10 mouse cellular contexts compared by ENCODE assay signal in genomic region chr19:41290952-41291619, GRCm38 (mm10). TPM values are rescaled to one million over a fixed set of nuclear protein-coding genes. Genes with fewer than 3 reads are reported as not detected.
DNase-seq lines count a peak whose midpoint lies in the region; ATAC-seq and TF ChIP-seq lines count a peak whose summit lies in the region.
"Had no signal": no experiment of that assay in that cellular context is flagged by ENCODE, and none has a peak within 500 bp of the region (broad histone marks: within the 10 kb centered on the region; RNA-seq: fewer than 3 reads in every experiment).

No protein-coding gene starts in this region.

- POLR2A ChIA-PET in Patski (lab: Charles Lee) = interaction anchor here (0.7 to 0.8 kb wide), 2 partner anchors 41 to 403 kb away, joined by 3 to 4 read pairs; no protein-coding TSS in a partner anchor

- peak; percentile 76 for TF ChIP-seq CTCF in kidney, postnatal 0 days (IDR thresholded peaks at IDR 0.05; ENCODE audit: low read depth)
- TF ChIP-seq CTCF in CH12.LX (conservative IDR thresholded peaks at IDR 0.05 in 1 of 2, IDR thresholded peaks at IDR 0.05 in 1 of 2; ENCODE audit: low read depth in 2 of 2, low read length in 2 of 2) (peak; percentile 74 to 82), Patski (IDR thresholded peaks at IDR 0.05) (peak; percentile 85)

- ATAC-seq in kidney, postnatal 0 days (replicated peaks; ENCODE audit: low FRiP score, low read depth) = no peak
- ATAC-seq in Patski = no peak
- ATAC-seq in megakaryocyte-erythroid progenitor cell, adult 5-6 weeks (replicated peaks; ENCODE audit: low FRiP score, low TSS enrichment, poor library complexity, severe bottlenecking) = 0 out of 2 replicates have a peak, but pooled peaks have one; percentile 41

- no peak overlapping the region for H3K9ac ChIP-seq in kidney, postnatal 0 days (ENCODE audit: low read depth, low read length)
- H3K9ac ChIP-seq in CH12.LX (ENCODE audit: insufficient read depth, low read depth) = no peak overlapping the region

- DNase-seq in kidney, postnatal 0 days (ENCODE audit: low spot score) = no peak
- no peak for DNase-seq in kidney, postnatal 14 days
- DNase-seq in CH12.LX (ENCODE audit: extremely low read depth) = peak; percentile 35
- DNase-seq in Patski (ENCODE audit: low read depth, low spot score) = no peak
- DNase-seq in cerebellum, postnatal 36 days = no peak
- DNase-seq in testis, postnatal 10 days (ENCODE audit: low spot score) = no peak
- DNase-seq in midbrain, embryonic 10.5 days (ENCODE audit: low spot score) = no peak
- DNase-seq: cerebellum, postnatal 25 days had no signal

- no peak overlapping the region for H3K4me3 ChIP-seq in kidney, postnatal 0 days (replicated peaks; ENCODE audit: low read depth, low read length)
- no peak overlapping the region for H3K4me3 ChIP-seq in CH12.LX (replicated peaks in 1 of 3; ENCODE audit: low read depth in 2 of 3, low read length in 2 of 3, poor library complexity in 1 of 3)
- H3K4me3 ChIP-seq in midbrain, embryonic 10.5 days = no peak overlapping the region

- WGBS in kidney, postnatal 0 days = 65% methylated on average over 5 of the region's 5 CpGs
- 57% methylated on average over 5 of the region's 5 CpGs for WGBS in midbrain, embryonic 10.5 days

- no peak for TF ChIP-seq POLR2A in CH12.LX (IDR thresholded peaks at IDR 0.05; ENCODE audit: low read depth, low read length)

- no peak for TF ChIP-seq EP300 in CH12.LX (IDR thresholded peaks at IDR 0.05; ENCODE audit: low read length)

- CTCF ChIA-PET in Patski (lab: Charles Lee) = interaction anchor here (0.9 kb wide), 2 partner anchors 16 to 186 kb away, joined by 3 to 4 read pairs; no protein-coding TSS in a partner anchor

- no peaks in the 10 kb centered on the region for H3K79me2 ChIP-seq in CH12.LX (replicated peaks; ENCODE audit: control insufficient read depth, extremely low read depth, insufficient read depth, poor library complexity, severe bottlenecking)

- H3K27ac ChIP-seq in kidney, postnatal 0 days = no peak overlapping the region
- no peak overlapping the region for H3K27ac ChIP-seq in CH12.LX (ENCODE audit: insufficient read depth, low read depth)
- H3K27ac ChIP-seq in midbrain, embryonic 10.5 days (replicated peaks) = no peak overlapping the region
- H3K27ac ChIP-seq: macrophage had no signal

- H3K9me3 ChIP-seq in kidney, postnatal 0 days (replicated peaks; ENCODE audit: low read length) = no peaks in the 10 kb centered on the region
- no peaks in the 10 kb centered on the region for H3K9me3 ChIP-seq in CH12.LX (replicated peaks; ENCODE audit: low read length)
- H3K9me3 ChIP-seq in midbrain, embryonic 10.5 days (replicated peaks) = no peaks in the 10 kb centered on the region

- H3K27me3 ChIP-seq in kidney, postnatal 0 days (ENCODE audit: insufficient read depth, low read length) = no peaks in the 10 kb centered on the region
- H3K27me3 ChIP-seq in CH12.LX (replicated peaks) (no peaks in the 10 kb centered on the region), Patski (no peaks in the 10 kb centered on the region)
- no peaks in the 10 kb centered on the region; the same call in 1 of the 2 replicates for H3K27me3 ChIP-seq in midbrain, embryonic 10.5 days (ENCODE audit: low read depth, poor library complexity, severe bottlenecking)

- in situ Hi-C loops in CH12.LX (cut with MboI; ENCODE audit: low pct_ligation_motif_present, low pct_unique_long_range_greater_than_20kb, low sequenced_read_pairs) = no loop called here
- in situ Hi-C loops in Patski (cut with MboI; ENCODE audit: low pct_unique_long_range_greater_than_20kb) = no loop called here

- dilution Hi-C loops in CH12.LX (cut with MboI; ENCODE audit: extremely low pct_ligation_motif_present, extremely low pct_unique_long_range_greater_than_20kb, low sequenced_read_pairs) = no loop called here

- H3K4me1 ChIP-seq in kidney, postnatal 0 days (replicated peaks; ENCODE audit: insufficient read depth, low read length) = no peaks in the 10 kb centered on the region
- H3K4me1 ChIP-seq in CH12.LX (ENCODE audit: control insufficient read depth in 1 of 2, insufficient read depth in 2 of 2) = no peaks in the 10 kb centered on the region
- H3K4me1 ChIP-seq in midbrain, embryonic 10.5 days = no peaks in the 10 kb centered on the region

- no peak overlapping the region for H3K4me2 ChIP-seq in kidney, postnatal 0 days (ENCODE audit: low read length)
- H3K4me2 ChIP-seq in CH12.LX (ENCODE audit: insufficient read depth, low read depth, poor library complexity, severe bottlenecking) = no peak overlapping the region

- TF ChIP-seq RAD21 in CH12.LX (IDR thresholded peaks at IDR 0.05; ENCODE audit: low read depth, low read length) = peak; percentile 71

- H3K36me3 ChIP-seq in kidney, postnatal 0 days (ENCODE audit: insufficient read depth, low read length) = no peaks in the 10 kb centered on the region
- H3K36me3 ChIP-seq in CH12.LX (replicated peaks in 1 of 2; ENCODE audit: control insufficient read depth in 1 of 2, insufficient read depth in 1 of 2, low read length in 1 of 2) = peaks cover 81 to 99% of the 10 kb centered on the region in 2 experiments
- no peaks in the 10 kb centered on the region for H3K36me3 ChIP-seq in midbrain, embryonic 10.5 days

TF ChIP-seq in CH12.LX, 34 proteins besides CTCF, POLR2A, EP300 and RAD21:
- TF ChIP-seq ZC3H11A (IDR thresholded peaks at IDR 0.05; ENCODE audit: low read depth, low read length) (peak; percentile 10; the same call in 1 of the 2 replicates), CHD1 (IDR thresholded peaks at IDR 0.05; ENCODE audit: low read depth, low read length) (no peak), SMC3 (IDR thresholded peaks at IDR 0.05; ENCODE audit: low read depth, low read length) (peak; percentile 58), ELF1 (IDR thresholded peaks at IDR 0.05; ENCODE audit: low read depth, low read length) (no peak)

RNA-seq across cellular contexts. Expression of gene Tm9sf3, which starts 27.3 kb away (rescaled TPM):
- polyA plus RNA-seq in kidney, postnatal 0 days (2015; fragmentation: Nextera tagmentation; extraction: Ambion mirVana) = 135 and 138 TPM in 2 replicates
- total RNA-seq in CH12.LX (2012; rRNA removed) (137 and 162 TPM in 2 replicates), CH12.LX (2014; rRNA removed) (294 and 332 TPM in 2 replicates)
- polyA plus RNA-seq in CH12.LX (2012; ENCODE audit: insufficient read length, low read depth) (175 and 182 TPM in 2 replicates), Patski (2021) (304 TPM)
- 59.1 and 63.9 TPM in 2 replicates for total RNA-seq in megakaryocyte-erythroid progenitor cell, adult 5-6 weeks (2014; fragmentation: Nextera tagmentation)
- 180 and 214 TPM in 2 replicates for total RNA-seq in megakaryocyte-erythroid progenitor cell, adult 5-6 weeks (2017)
- polyA plus RNA-seq in midbrain, embryonic 10.5 days (2016; fragmentation: Nextera tagmentation; extraction: Ambion mirVana) = 96.0 and 99.0 TPM in 2 replicates
